In the genomic region with DNA sequence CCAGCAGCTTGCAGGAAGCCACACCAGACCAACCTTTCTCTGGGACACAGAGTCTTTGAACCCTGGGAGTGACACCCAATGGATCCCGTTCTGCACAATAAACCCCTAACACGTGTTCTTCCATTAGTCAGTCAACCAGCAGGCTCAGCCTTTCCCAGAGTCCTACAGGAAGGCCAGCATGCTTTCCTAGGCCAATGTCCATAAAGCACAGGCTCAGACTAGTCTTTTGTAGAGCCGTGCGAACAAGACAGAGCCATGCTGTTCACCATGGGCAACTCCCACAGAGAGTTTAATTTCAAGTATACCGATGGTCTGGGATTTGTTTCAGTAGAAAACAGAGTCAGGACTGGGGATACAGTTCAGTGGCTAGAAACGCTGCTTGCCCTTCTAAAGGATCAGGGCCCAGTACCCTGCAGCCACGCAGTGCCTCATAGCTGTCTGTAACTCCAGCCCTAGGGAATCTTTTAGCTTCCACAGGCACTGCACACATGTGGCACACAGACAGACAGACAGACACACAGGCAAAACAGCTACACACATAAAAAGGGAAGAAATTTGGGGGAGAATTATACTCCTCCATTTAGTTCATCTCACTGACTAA, we compare ENCODE assay signal across 18 mouse cellular contexts. TPM values are rescaled to one million over a fixed set of nuclear protein-coding genes. Genes with fewer than 3 reads are reported as not detected.
"Had no signal": no experiment of that assay in that cellular context is flagged by ENCODE, and none has a peak within 500 bp of the region (broad histone marks: within the 10 kb centered on the region; RNA-seq: fewer than 3 reads in every experiment).

No protein-coding gene starts in this region.

- H3K9ac ChIP-seq: lung, embryonic 15.5 days; midbrain, embryonic 13.5 days; midbrain, embryonic 15.5 days; neural tube, embryonic 12.5 days; stomach, embryonic 15.5 days had no signal

- H3K36me3 ChIP-seq: lung, embryonic 15.5 days; midbrain, embryonic 13.5 days; midbrain, embryonic 15.5 days; neural tube, embryonic 12.5 days; stomach, embryonic 15.5 days had no signal

- DNase-seq: lung, adult 2 months; lung, postnatal 14 days; lung, postnatal 36 days; right cerebral cortex, postnatal 14 days; thymus, adult 2 months; thymus, postnatal 25 days; thymus, postnatal 4 days had no signal

- H3K4me3 ChIP-seq: lung, embryonic 15.5 days; megakaryocyte, embryonic 14.5 days; midbrain, embryonic 13.5 days; midbrain, embryonic 15.5 days; neural tube, embryonic 12.5 days; stomach, embryonic 15.5 days had no signal

- H3K4me2 ChIP-seq: lung, embryonic 15.5 days; midbrain, embryonic 11.5 days; midbrain, embryonic 13.5 days; midbrain, embryonic 15.5 days; neural tube, embryonic 12.5 days; stomach, embryonic 15.5 days had no signal

- ATAC-seq: lung, postnatal 0 days; midbrain, embryonic 13.5 days; midbrain, embryonic 15.5 days had no signal

- H3K27ac ChIP-seq: lung, embryonic 15.5 days; macrophage; midbrain, embryonic 13.5 days; midbrain, embryonic 15.5 days; neural tube, embryonic 12.5 days; stomach, embryonic 15.5 days; stomach, postnatal 0 days had no signal

- H3K4me1 ChIP-seq: megakaryocyte, embryonic 14.5 days; midbrain, embryonic 15.5 days; neural tube, embryonic 12.5 days had no signal

- H3K9me3 ChIP-seq: lung, embryonic 15.5 days; megakaryocyte, embryonic 14.5 days; midbrain, embryonic 13.5 days; midbrain, embryonic 15.5 days; neural tube, embryonic 12.5 days; stomach, embryonic 15.5 days had no signal

- H3K27me3 ChIP-seq: lung, embryonic 15.5 days; midbrain, embryonic 13.5 days; midbrain, embryonic 15.5 days; neural tube, embryonic 12.5 days; stomach, embryonic 15.5 days had no signal

RNA-seq across cellular contexts. Expression of a gene that starts 55.1 kb away (rescaled TPM):
- polyA plus RNA-seq: macrophage; testis, adult 2 months had no signal
